Mouse (Mus musculus) kidney, postnatal 10 days (tissue): Measurements from ENCODE around the gene Cyp2g1.
"Not testable (repeated sequence)": the region's sequence is repeated elsewhere in the genome, so short reads cannot be mapped to it uniquely, and the experiment has no call there.

ENCODE experiments used
- DNase-seq: peaks from one replicate; pipeline ENCODE4 v3.0.0; 2021; ENCODE audit warnings: mixed read lengths

Gene Cyp2g1

GRCm38 (mm10) chr7:26808592-26808991 lies at the start of gene Cyp2g1:
Cyp2g1 (plus strand) TSS chr7:26808892.
- no peak for DNase-seq

GRCm38 (mm10) chr7:26767084-26767483 lies 41.6 kb upstream of the Cyp2g1 start:
- peak; percentile 45 for DNase-seq

GRCm38 (mm10) chr7:26769881-26770470 lies 38.7 kb upstream of the Cyp2g1 start:
- DNase-seq = no peak

- DNase-seq = no peak
These were observed 35.7 kb upstream of the Cyp2g1 start for GRCm38 (mm10) chr7:26772866-26773586.

- peak; percentile 17 for DNase-seq
These were observed 32.8 kb upstream of the Cyp2g1 start for GRCm38 (mm10) chr7:26775866-26776265.

- no peak for DNase-seq
These were observed 30.9 kb upstream of the Cyp2g1 start for GRCm38 (mm10) chr7:26777806-26778205.

GRCm38 (mm10) chr7:26778474-26778873 lies 30.2 kb upstream of the Cyp2g1 start:
- DNase-seq = peak; percentile 65

- DNase-seq = no peak
These were observed 28.8 kb upstream of the Cyp2g1 start for GRCm38 (mm10) chr7:26779799-26780416.

GRCm38 (mm10) chr7:26780510-26780909 lies 28.2 kb upstream of the Cyp2g1 start:
- DNase-seq = peak; percentile 24

GRCm38 (mm10) chr7:26780998-26781766 lies 27.5 kb upstream of the Cyp2g1 start:
- no peak for DNase-seq

GRCm38 (mm10) chr7:26781767-26782131 lies 26.9 kb upstream of the Cyp2g1 start:
- DNase-seq = no peak

- peak; percentile 27 for DNase-seq
These were observed 25.5 kb upstream of the Cyp2g1 start for GRCm38 (mm10) chr7:26783163-26783562.

- DNase-seq = not testable (repeated sequence)
These were observed 22.7 kb upstream of the Cyp2g1 start for GRCm38 (mm10) chr7:26786013-26786412.

GRCm38 (mm10) chr7:26789984-26790383 lies 18.7 kb upstream of the Cyp2g1 start:
- DNase-seq = no peak

- no peak for DNase-seq
These were observed 8.6 kb upstream of the Cyp2g1 start for GRCm38 (mm10) chr7:26800104-26800503.

- DNase-seq = no peak
These were observed 7.7 kb upstream of the Cyp2g1 start for GRCm38 (mm10) chr7:26800996-26801395.

GRCm38 (mm10) chr7:26831556-26832292 lies 23.0 kb downstream of the Cyp2g1 start:
- not testable (repeated sequence) for DNase-seq

- DNase-seq = not testable (repeated sequence)
These were observed 24.0 kb downstream of the Cyp2g1 start for GRCm38 (mm10) chr7:26832668-26833067.

GRCm38 (mm10) chr7:26835059-26835458 lies 26.4 kb downstream of the Cyp2g1 start, which contains the start of gene Cyp2a5:
Cyp2a5 (plus strand) TSS chr7:26835305.
- DNase-seq = peak; percentile 30

- DNase-seq = not testable (repeated sequence)
These were observed 34.7 kb downstream of the Cyp2g1 start for GRCm38 (mm10) chr7:26843400-26843799.

GRCm38 (mm10) chr7:26850063-26850462 lies 41.4 kb downstream of the Cyp2g1 start:
- not testable (repeated sequence) for DNase-seq
